Mouse (Mus musculus) myocyte (in vitro differentiated cells): Measurements from ENCODE around the gene Cyp17a1. TPM values are rescaled to one million over a fixed set of nuclear protein-coding genes. Genes with fewer than 3 reads are reported as not detected.

ENCODE experiments used
- H3K27me3 ChIP-seq: one replicate; pipeline ENCODE4 v1.6.1; 2011; ENCODE audit not compliant: control insufficient read depth, insufficient read depth, insufficient read length
- H3K36me3 ChIP-seq: one replicate; pipeline ENCODE4 v1.6.1; 2011; ENCODE audit not compliant: control insufficient read depth, insufficient read depth
- H3K4me2 ChIP-seq: one replicate; pipeline ENCODE4 v1.6.1; 2011; ENCODE audit warnings: low read depth, control low read depth
- H3K4me3 ChIP-seq: one replicate; pipeline ENCODE4 v1.5.1; 2011; ENCODE audit warnings: mild to moderate bottlenecking, control low read depth, moderate library complexity
- H3K79me2 ChIP-seq: one replicate; pipeline ENCODE4 v1.6.1; 2011; ENCODE audit not compliant: control insufficient read depth, insufficient read depth
- H3ac ChIP-seq: one replicate; pipeline ENCODE4 v1.6.1; 2011; ENCODE audit not compliant: control insufficient read depth, insufficient read length
- CEBPB ChIP-seq: IDR thresholded peaks from 2 replicates; pipeline ENCODE4 v1.6.1; 2011; ENCODE audit warnings: mild to moderate bottlenecking, moderate library complexity; ENCODE audit not compliant: poor library complexity, insufficient read depth, severe bottlenecking
- E2F4 ChIP-seq: IDR thresholded peaks from one replicate; pipeline ENCODE4 v1.6.1; 2011; ENCODE audit warnings: mild to moderate bottlenecking, control low read depth, moderate library complexity; ENCODE audit not compliant: insufficient read depth
- MAX ChIP-seq: IDR thresholded peaks from one replicate; pipeline ENCODE4 v1.6.1; 2011; ENCODE audit warnings: low read depth, mild to moderate bottlenecking, control low read depth
- MYOD1 ChIP-seq, 3 experiments: IDR thresholded peaks; one replicate each; pipeline ENCODE4 v1.6.1; 2011; ENCODE audit warnings: control low read depth in 2 of 3, low read depth in 2 of 3, mild to moderate bottlenecking in 2 of 3, moderate library complexity in 1 of 3; ENCODE audit not compliant: insufficient read length in 2 of 3, control insufficient read depth in 1 of 3
- MYOG ChIP-seq, 3 experiments: IDR thresholded peaks; one replicate each; pipeline ENCODE4 v1.6.1; 2011; ENCODE audit warnings: control low read depth in 2 of 3, low read depth in 2 of 3, mild to moderate bottlenecking in 2 of 3; ENCODE audit not compliant: insufficient read length in 2 of 3, control insufficient read depth in 1 of 3, insufficient read depth in 1 of 3
- POLR2A ChIP-seq: IDR thresholded peaks from one replicate; pipeline ENCODE4 v1.6.1; 2011; ENCODE audit warnings: low read depth, mild to moderate bottlenecking, control low read depth, moderate library complexity; ENCODE audit not compliant: insufficient read length
- POLR2AphosphoS2 ChIP-seq: IDR thresholded peaks from one replicate; pipeline ENCODE4 v1.6.1; 2011; ENCODE audit warnings: low read depth, control low read depth; ENCODE audit not compliant: insufficient read length
- REST ChIP-seq: IDR thresholded peaks from one replicate; pipeline ENCODE4 v1.6.1; 2011; ENCODE audit warnings: mild to moderate bottlenecking, control low read depth, moderate library complexity; ENCODE audit not compliant: insufficient read depth, insufficient read length
- SRF ChIP-seq: IDR thresholded peaks from one replicate; pipeline ENCODE4 v1.6.1; 2011; ENCODE audit warnings: low read depth; ENCODE audit not compliant: control insufficient read depth, insufficient read length
- TCF12 ChIP-seq: IDR thresholded peaks from one replicate; pipeline ENCODE4 v1.6.1; 2011; ENCODE audit warnings: mild to moderate bottlenecking, control low read depth; ENCODE audit not compliant: poor library complexity, insufficient read depth, severe bottlenecking
- TCF3 ChIP-seq: IDR thresholded peaks from one replicate; pipeline ENCODE4 v1.6.1; 2011; ENCODE audit warnings: low read depth, control low read depth; ENCODE audit not compliant: insufficient read length
- USF1 ChIP-seq: IDR thresholded peaks from one replicate; pipeline ENCODE4 v1.6.1; 2011; ENCODE audit warnings: low read depth, mild to moderate bottlenecking, control low read depth, moderate library complexity
- polyA plus RNA-seq: library from polyadenylated mRNA; unstranded; fragments of >200 nt; fragmentation: generic; extraction: Trizol; gene quantifications from one replicate; pipeline ENCODE4 v1.2.1, GENCODE M21; 2012; ENCODE audit warnings: missing spikeins

Cyp17a1 gene
- polyA plus RNA-seq, 1 experiment: not detected

DNA sequence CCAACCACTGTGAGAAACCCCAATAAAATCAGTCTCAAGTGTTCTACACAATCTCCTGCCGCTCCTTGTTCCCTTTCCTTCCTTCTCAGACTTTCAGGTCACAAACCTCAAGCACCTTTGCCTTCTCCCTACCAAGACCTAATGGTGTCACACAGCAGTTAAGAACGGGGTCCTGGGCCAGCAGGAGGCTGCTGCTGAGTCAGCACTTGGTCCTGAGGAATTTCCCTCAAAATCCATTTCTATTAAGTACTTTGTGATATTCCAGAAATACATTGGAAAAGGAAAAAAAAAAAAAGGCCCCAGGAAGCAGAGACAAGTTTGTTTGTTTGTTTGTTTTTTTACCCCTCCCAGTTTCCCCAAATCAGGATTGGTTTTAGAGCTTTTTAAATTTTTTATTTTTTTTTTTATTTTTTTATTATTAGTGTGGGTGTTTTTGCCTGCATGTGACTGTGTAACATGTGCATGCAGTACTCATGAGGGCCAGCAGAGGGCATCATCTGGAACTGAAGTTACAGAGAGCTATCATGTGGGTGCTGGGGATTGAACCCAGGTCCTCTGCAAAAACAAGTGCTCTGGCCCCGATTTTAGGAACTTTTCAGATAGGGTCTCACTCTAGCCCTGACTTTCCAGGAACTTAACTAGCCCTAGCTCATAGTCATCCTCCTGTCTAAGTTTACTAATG is 15.5 kb downstream of the Cyp17a1 start:
- H3ac ChIP-seq: no peak overlapping the region
- H3K27me3 ChIP-seq: no peaks in the 10 kb centered on the region
- H3K4me2 ChIP-seq: no peak overlapping the region
- H3K79me2 ChIP-seq: no peaks in the 10 kb centered on the region
- H3K4me3 ChIP-seq: no peak overlapping the region
- H3K36me3 ChIP-seq: peaks cover 21% of the 10 kb centered on the region
- no peak for TF ChIP-seq POLR2A

DNA sequence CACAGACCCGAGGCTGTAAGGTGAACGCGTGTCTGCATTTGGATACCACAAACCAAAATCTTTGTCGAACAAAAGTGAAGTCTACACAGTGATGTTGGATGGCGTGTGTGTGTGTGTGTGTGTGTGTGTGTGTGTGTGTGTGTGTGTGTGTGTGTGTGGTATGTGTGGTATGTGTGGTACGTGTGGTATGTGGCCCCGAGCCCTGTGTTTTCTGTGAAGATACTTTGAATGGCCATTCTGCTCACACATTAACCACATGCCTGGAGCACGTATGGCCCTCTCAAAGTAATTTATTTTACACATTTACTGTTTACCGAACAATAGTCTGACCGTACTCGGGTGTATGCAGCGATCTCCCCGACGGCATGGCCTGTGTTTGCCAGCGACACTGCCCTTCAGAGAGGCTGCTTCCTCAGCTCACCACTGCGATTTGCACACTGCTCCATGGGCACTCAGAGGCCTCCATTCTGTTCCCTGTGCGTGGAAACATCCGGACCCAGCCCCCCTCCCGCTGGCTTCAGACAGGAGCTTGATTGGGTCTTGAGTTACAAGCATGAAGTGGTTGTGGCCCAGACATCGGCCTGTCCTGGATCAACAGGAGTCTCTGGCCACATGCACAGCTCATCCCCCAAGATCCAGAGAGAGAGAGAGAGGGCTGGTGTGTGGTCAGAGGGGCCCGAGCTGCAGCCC is 16.7 kb downstream of the Cyp17a1 start:
- Histone ChIP-seq H3K4me3 (no peak overlapping the region), H3K36me3 (peaks cover 26% of the 10 kb centered on the region), H3ac (no peak overlapping the region), H3K79me2 (no peaks in the 10 kb centered on the region), H3K27me3 (no peaks in the 10 kb centered on the region), H3K4me2 (no peak overlapping the region)
- no peak for TF ChIP-seq POLR2A
- TF ChIP-seq MYOD1 (IDR thresholded peaks at IDR 0.05; ENCODE audit: control insufficient read depth in 1 of 3, insufficient read length in 2 of 3, low read depth in 2 of 3): no peak
- TF ChIP-seq E2F4: no peak
- TF ChIP-seq MYOG (IDR thresholded peaks at IDR 0.05; ENCODE audit: control insufficient read depth in 1 of 3, insufficient read depth in 1 of 3, insufficient read length in 2 of 3, low read depth in 2 of 3): no peak
- TF ChIP-seq USF1: no peak

DNA sequence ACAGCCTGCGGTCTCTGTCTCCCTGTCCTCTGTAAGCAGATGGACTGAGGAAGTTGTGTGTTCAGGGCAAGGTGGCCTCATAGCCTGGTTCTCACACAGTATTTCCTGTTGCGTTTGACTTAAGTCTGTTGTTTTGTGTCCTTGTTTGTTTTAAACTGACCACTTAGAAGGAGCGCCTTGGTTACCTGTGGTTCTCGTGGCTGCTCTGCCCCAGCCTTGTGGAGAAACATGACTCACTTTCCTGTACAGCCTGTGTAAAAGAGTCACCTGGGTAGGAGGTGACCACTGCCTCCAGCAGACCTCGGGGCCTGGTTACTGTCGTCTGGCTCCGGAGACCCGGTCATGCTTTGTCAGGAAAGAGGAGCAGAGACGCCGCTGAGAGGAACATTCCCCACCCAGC is 17.3 kb downstream of the Cyp17a1 start:
- no peaks in the 10 kb centered on the region for H3K79me2 ChIP-seq
- H3ac ChIP-seq: no peak overlapping the region
- H3K4me2 ChIP-seq: no peak overlapping the region
- no peak overlapping the region for H3K4me3 ChIP-seq
- TF ChIP-seq SRF (no peak), MYOG (IDR thresholded peaks at IDR 0.05; ENCODE audit: control insufficient read depth in 1 of 3, insufficient read depth in 1 of 3, insufficient read length in 2 of 3, low read depth in 2 of 3) (no peak), POLR2A (no peak), POLR2AphosphoS2 (no peak), REST (no peak), TCF3 (no peak), USF1 (no peak), CEBPB (no peak), E2F4 (no peak), TCF12 (no peak), MAX (no peak), MYOD1 (IDR thresholded peaks at IDR 0.05; ENCODE audit: control insufficient read depth in 1 of 3, insufficient read length in 2 of 3, low read depth in 2 of 3) (no peak)
- H3K36me3 ChIP-seq: peaks cover 26% of the 10 kb centered on the region
- no peaks in the 10 kb centered on the region for H3K27me3 ChIP-seq

DNA sequence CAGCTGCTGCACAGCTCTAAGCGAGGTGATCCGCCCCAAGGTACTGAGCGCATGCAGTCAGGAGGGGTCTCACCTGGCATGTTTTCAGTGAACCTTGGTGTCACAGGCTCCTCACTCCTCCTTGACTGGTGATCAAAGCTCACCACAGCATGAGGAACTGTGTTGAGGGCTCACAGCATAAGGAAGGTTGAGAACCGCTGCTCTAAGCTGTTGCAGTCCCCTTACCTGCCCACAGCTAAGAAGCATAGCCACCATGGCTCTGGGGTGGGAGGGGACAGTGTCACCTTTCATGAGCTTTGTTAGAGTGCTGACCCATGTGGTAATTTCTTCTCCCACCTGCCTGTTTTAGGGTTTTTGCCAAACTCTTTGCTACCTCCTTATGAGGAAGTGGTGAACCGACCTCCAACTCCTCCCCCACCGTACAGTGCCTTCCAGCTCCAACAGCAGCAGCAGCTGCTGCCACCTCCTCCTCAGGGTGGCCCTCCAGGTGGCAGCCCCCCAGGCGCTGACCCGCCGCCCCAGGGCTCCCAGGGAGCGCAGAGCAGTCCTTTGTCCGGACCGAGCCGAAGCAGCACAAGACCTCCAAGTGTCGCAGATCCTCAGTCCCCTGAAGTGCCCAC is 19.2 kb downstream of the Cyp17a1 start:
- H3ac ChIP-seq: no peak overlapping the region
- peaks cover 26% of the 10 kb centered on the region for H3K36me3 ChIP-seq
- no peak overlapping the region for H3K4me2 ChIP-seq
- TF ChIP-seq POLR2A: no peak
- no peak for TF ChIP-seq REST
- TF ChIP-seq MYOD1 (IDR thresholded peaks at IDR 0.05; ENCODE audit: control insufficient read depth in 1 of 3, insufficient read length in 2 of 3, low read depth in 2 of 3): no peak
- no peak for TF ChIP-seq MYOG (IDR thresholded peaks at IDR 0.05; ENCODE audit: control insufficient read depth in 1 of 3, insufficient read depth in 1 of 3, insufficient read length in 2 of 3, low read depth in 2 of 3)
- no peak for TF ChIP-seq USF1
- TF ChIP-seq TCF12: no peak
- TF ChIP-seq TCF3: no peak
- no peak for TF ChIP-seq POLR2AphosphoS2
- TF ChIP-seq MAX: no peak
- TF ChIP-seq E2F4: no peak
- TF ChIP-seq SRF: no peak
- H3K27me3 ChIP-seq: no peaks in the 10 kb centered on the region
- H3K4me3 ChIP-seq: no peak overlapping the region
- H3K79me2 ChIP-seq: no peaks in the 10 kb centered on the region

DNA sequence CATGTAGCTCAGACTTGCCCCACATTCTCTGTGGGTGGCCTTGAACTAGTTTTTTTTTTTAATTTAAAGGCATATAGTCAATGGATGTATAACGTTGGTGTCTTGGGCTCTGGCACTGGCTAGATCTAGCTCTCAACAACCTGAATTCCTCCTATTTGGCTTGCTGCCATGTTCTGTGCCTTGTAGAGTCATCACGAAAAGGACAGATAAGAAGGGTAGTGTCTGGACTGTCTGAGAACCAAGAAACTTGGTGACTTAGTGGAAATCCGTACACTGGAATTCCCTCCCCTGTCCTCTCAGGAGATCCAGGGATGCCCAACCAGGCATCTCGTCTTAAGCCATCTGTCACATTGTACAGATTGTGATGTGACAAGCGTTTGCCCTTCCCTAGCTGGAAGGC is 19.8 kb downstream of the Cyp17a1 start:
- H3K4me3 ChIP-seq: no peak overlapping the region
- H3K4me2 ChIP-seq: no peak overlapping the region
- H3K36me3 ChIP-seq: peaks cover 26% of the 10 kb centered on the region
- no peak for TF ChIP-seq TCF3
- no peak for TF ChIP-seq POLR2A
- no peak for TF ChIP-seq MYOG (IDR thresholded peaks at IDR 0.05; ENCODE audit: control insufficient read depth in 1 of 3, insufficient read depth in 1 of 3, insufficient read length in 2 of 3, low read depth in 2 of 3)
- no peak for TF ChIP-seq TCF12
- no peak for TF ChIP-seq MAX
- no peak for TF ChIP-seq E2F4
- TF ChIP-seq MYOD1 (IDR thresholded peaks at IDR 0.05; ENCODE audit: control insufficient read depth in 1 of 3, insufficient read length in 2 of 3, low read depth in 2 of 3): no peak
- no peak for TF ChIP-seq SRF
- no peak for TF ChIP-seq REST
- no peak for TF ChIP-seq POLR2AphosphoS2
- TF ChIP-seq USF1: no peak
- TF ChIP-seq CEBPB: no peak
- H3ac ChIP-seq: no peak overlapping the region
- no peaks in the 10 kb centered on the region for H3K27me3 ChIP-seq
- H3K79me2 ChIP-seq: no peaks in the 10 kb centered on the region
